Mouse (Mus musculus) embryonic facial prominence, embryonic 14.5 days (tissue): ENCODE results near the gene Tmtc1. TPM values are rescaled to one million over a fixed set of nuclear protein-coding genes. Genes with fewer than 3 reads are reported as not detected.

Source experiments
- ATAC-seq: fragments of 200-750 bp; cut with Nextera tagmentation; 2 replicates; pipeline ENCODE4 v1.8.0; 2017; ENCODE audit warnings: low read depth, moderate number of reproducible peaks, moderate TSS enrichment
- DNase-seq: peaks from one replicate; pipeline ENCODE4 v3.0.0-alpha.2; 2015; ENCODE audit warnings: low spot score
- H3K27ac ChIP-seq: fragments of 300-500 bp; sonication (generic); replicated peaks from 2 replicates; pipeline ENCODE4 v1.5.1; 2014; ENCODE audit warnings: low read depth, mild to moderate bottlenecking, low read length, moderate library complexity
- H3K27me3 ChIP-seq: fragments of 300-500 bp; sonication (generic); replicated peaks from 2 replicates; pipeline ENCODE4 v1.6.1; 2014; ENCODE audit warnings: low read length; ENCODE audit not compliant: control insufficient read depth, insufficient read depth
- H3K36me3 ChIP-seq: fragments of 300-500 bp; sonication (generic); 2 replicates; pipeline ENCODE4 v1.6.1; 2014; ENCODE audit warnings: low read length, mixed read lengths; ENCODE audit not compliant: control insufficient read depth, insufficient read depth
- H3K4me1 ChIP-seq: fragments of 300-500 bp; sonication (generic); 2 replicates; pipeline ENCODE4 v1.6.1; 2014; ENCODE audit warnings: antibody characterized with exemption, low read length; ENCODE audit not compliant: control insufficient read depth, insufficient read depth
- H3K4me2 ChIP-seq: fragments of 300-500 bp; sonication (generic); 2 replicates; pipeline ENCODE4 v1.6.1; 2014; ENCODE audit warnings: low read depth, mild to moderate bottlenecking, low read length, moderate library complexity, mixed read lengths
- H3K4me3 ChIP-seq: fragments of 300-500 bp; sonication (generic); 2 replicates; pipeline ENCODE4 v1.5.1; 2014; ENCODE audit warnings: low read depth, mild to moderate bottlenecking, low read length
- H3K9ac ChIP-seq: fragments of 300-500 bp; sonication (generic); 2 replicates; pipeline ENCODE4 v1.6.1; 2014; ENCODE audit warnings: low read depth, mild to moderate bottlenecking, low read length, moderate library complexity, mixed read lengths
- H3K9me3 ChIP-seq: fragments of 300-500 bp; sonication (generic); 2 replicates; pipeline ENCODE4 v1.6.1; 2016; ENCODE audit warnings: low read length; ENCODE audit not compliant: control insufficient read depth
- WGBS: fragments of 180-500 bp; shearing (Covaris S2); extraction: QIAGEN DNeasy Blood & Tissue Kit; methylation state at CpG from one replicate; pipeline ENCODE4 v1.1.7; 2014; 5-methylcytosine and 5-hydroxymethylcytosine counted together
- polyA plus RNA-seq: library from polyadenylated mRNA; unstranded; fragments of >200 nt; fragmentation: Nextera tagmentation; extraction: Ambion mirVana; gene quantifications from 2 replicates; pipeline ENCODE4 v1.2.1, GENCODE M21; 2014

Gene Tmtc1
- polyA plus RNA-seq, 1 experiment from 2014 or later, result 4.6 TPM

- H3K27me3 ChIP-seq, result no peaks in the 10 kb centered on the region
- no peak overlapping the region for H3K4me2 ChIP-seq
- no peak for ATAC-seq
- H3K36me3 ChIP-seq, result no peaks in the 10 kb centered on the region
- H3K4me1 ChIP-seq, result no peaks in the 10 kb centered on the region
- 39% methylated on average over 2 of the region's 2 CpGs for WGBS
- no peaks in the 10 kb centered on the region for H3K9me3 ChIP-seq
- H3K9ac ChIP-seq, result no peak overlapping the region
- DNase-seq, result no peak
- no peak overlapping the region for H3K27ac ChIP-seq
- no peak overlapping the region for H3K4me3 ChIP-seq
These were observed 133.2 kb downstream of the Tmtc1 start for GRCm38 (mm10) chr6:148310981-148311380.

GRCm38 (mm10) chr6:148305821-148306220, 138.4 kb downstream of the Tmtc1 start:
- ATAC-seq, result no peak
- H3K4me3 ChIP-seq, result no peak overlapping the region

GRCm38 (mm10) chr6:148305191-148305590, 139.0 kb downstream of the Tmtc1 start:
- Histone ChIP-seq H3K36me3 (no peaks in the 10 kb centered on the region), H3K4me3 (no peak overlapping the region), H3K27me3 (no peaks in the 10 kb centered on the region), H3K4me1 (peaks cover 4% of the 10 kb centered on the region; the same call in 1 of the 2 replicates), H3K9me3 (no peaks in the 10 kb centered on the region), H3K27ac (no peak overlapping the region), H3K4me2 (no peak overlapping the region), H3K9ac (no peak overlapping the region)
- DNase-seq (no peak), ATAC-seq (no peak)
- WGBS, result 68% methylated on average over 3 of the region's 3 CpGs

More at GRCm38 (mm10) chr6:148305821-148306220, 138.4 kb downstream of the Tmtc1 start:
- Histone ChIP-seq H3K4me1 (peaks cover 4% of the 10 kb centered on the region; the same call in 1 of the 2 replicates), H3K9ac (no peak overlapping the region), H3K27me3 (no peaks in the 10 kb centered on the region), H3K36me3 (no peaks in the 10 kb centered on the region), H3K9me3 (no peaks in the 10 kb centered on the region), H3K27ac (no peak overlapping the region), H3K4me2 (no peak overlapping the region)
- WGBS, result 89% methylated on average over 5 of the region's 5 CpGs
- DNase-seq, result no peak

- Histone ChIP-seq H3K9me3 (0 out of 2 replicates have a peak, but pooled peaks cover 5% of the 10 kb centered on the region), H3K27me3 (no peaks in the 10 kb centered on the region), H3K27ac (no peak overlapping the region), H3K9ac (no peak overlapping the region), H3K4me3 (no peak overlapping the region), H3K4me2 (no peak overlapping the region), H3K4me1 (peaks cover 9% of the 10 kb centered on the region), H3K36me3 (no peaks in the 10 kb centered on the region)
- ATAC-seq (no peak), DNase-seq (no peak)
- WGBS, result 56% methylated on average over 2 of the region's 2 CpGs
These were observed 141.9 kb downstream of the Tmtc1 start for GRCm38 (mm10) chr6:148302261-148302660.

GRCm38 (mm10) chr6:148297086-148297485, 147.1 kb downstream of the Tmtc1 start:
- H3K9ac ChIP-seq, result no peak overlapping the region
- DNase-seq (peak; percentile 87), ATAC-seq (peak; percentile 93)
- no peak overlapping the region for H3K4me2 ChIP-seq
- H3K9me3 ChIP-seq, result 0 out of 2 replicates have a peak, but pooled peaks cover 5% of the 10 kb centered on the region
- H3K27ac ChIP-seq, result peak overlapping the region; percentile 53
- peaks cover 22% of the 10 kb centered on the region for H3K4me1 ChIP-seq
- no peaks in the 10 kb centered on the region for H3K36me3 ChIP-seq
- WGBS, result 7% methylated on average over 4 of the region's 4 CpGs
- no peaks in the 10 kb centered on the region for H3K27me3 ChIP-seq
- no peak overlapping the region for H3K4me3 ChIP-seq

GRCm38 (mm10) chr6:148296418-148296817, 147.8 kb downstream of the Tmtc1 start:
- DNase-seq, result peak; percentile 57
- H3K4me1 ChIP-seq, result peaks cover 22% of the 10 kb centered on the region
- H3K4me3 ChIP-seq, result no peak overlapping the region
- H3K9me3 ChIP-seq, result 0 out of 2 replicates have a peak, but pooled peaks cover 5% of the 10 kb centered on the region
- H3K27ac ChIP-seq, result peak overlapping the region; percentile 35
- no peaks in the 10 kb centered on the region for H3K36me3 ChIP-seq
- no peak overlapping the region for H3K9ac ChIP-seq
- H3K4me2 ChIP-seq, result no peak overlapping the region
- H3K27me3 ChIP-seq, result no peaks in the 10 kb centered on the region
- peak; percentile 72 for ATAC-seq

GRCm38 (mm10) chr6:148294506-148294905, 149.7 kb downstream of the Tmtc1 start:
- Histone ChIP-seq H3K27ac (no peak overlapping the region), H3K9ac (no peak overlapping the region), H3K36me3 (no peaks in the 10 kb centered on the region), H3K4me3 (no peak overlapping the region), H3K9me3 (0 out of 2 replicates have a peak, but pooled peaks cover 4% of the 10 kb centered on the region), H3K27me3 (no peaks in the 10 kb centered on the region), H3K4me1 (peaks cover 22% of the 10 kb centered on the region), H3K4me2 (no peak overlapping the region)
- ATAC-seq (no peak), DNase-seq (no peak)
- 54% methylated on average over 4 of the region's 4 CpGs for WGBS

- no peak overlapping the region for H3K4me3 ChIP-seq
- no peak overlapping the region for H3K9ac ChIP-seq
- H3K4me1 ChIP-seq, result peaks cover 4% of the 10 kb centered on the region
- no peak for ATAC-seq
- no peak for DNase-seq
- no peak overlapping the region for H3K4me2 ChIP-seq
- no peaks in the 10 kb centered on the region for H3K9me3 ChIP-seq
- H3K27ac ChIP-seq, result no peak overlapping the region
- H3K27me3 ChIP-seq, result no peaks in the 10 kb centered on the region
- no peaks in the 10 kb centered on the region for H3K36me3 ChIP-seq
These were observed 153.3 kb downstream of the Tmtc1 start for GRCm38 (mm10) chr6:148290865-148291264.

GRCm38 (mm10) chr6:148283224-148283881, 160.8 kb downstream of the Tmtc1 start:
- no peaks in the 10 kb centered on the region for H3K4me1 ChIP-seq
- DNase-seq, result no peak
- no peak overlapping the region for H3K4me3 ChIP-seq
- H3K36me3 ChIP-seq, result no peaks in the 10 kb centered on the region
- no peaks in the 10 kb centered on the region for H3K27me3 ChIP-seq
- H3K9ac ChIP-seq, result no peak overlapping the region
- no peaks in the 10 kb centered on the region for H3K9me3 ChIP-seq
- no peak overlapping the region for H3K4me2 ChIP-seq
- no peak for ATAC-seq
- no peak overlapping the region for H3K27ac ChIP-seq
- 64% methylated on average over 4 of the region's 4 CpGs for WGBS
